Mouse (Mus musculus) stomach, postnatal 0 days (tissue): ENCODE results near the gene Cd248.

Experiments used
- CTCF ChIP-seq: IDR thresholded peaks from 2 replicates; pipeline ENCODE4 v1.5.1; 2016; ENCODE audit warnings: antibody characterized with exemption, low read depth, mild to moderate bottlenecking, moderate library complexity
- EP300 ChIP-seq: optimal IDR thresholded peaks from 2 replicates; pipeline ENCODE3; 2016; ENCODE audit warnings: antibody characterized with exemption

- TF ChIP-seq CTCF: no peak
- no peak for TF ChIP-seq EP300
These were observed 26.9 kb upstream of the Cd248 start, which contains the start of gene Brms1 for GRCm38 (mm10) chr19:5040862-5041523.
